Mouse (Mus musculus) T-helper 1 cell (primary cell): ENCODE measurements around the gene Dnajc19.
"Not testable (repeated sequence)": the region's sequence is repeated elsewhere in the genome, so short reads cannot be mapped to it uniquely, and the experiment has no call there.

Source experiments
- in situ Hi-C: fragments of 300-600 bp; cut with MboI, MseI; formaldehyde crosslinking; loops from one replicate; pipeline ENCODE4 v1.15.1; 2025; ENCODE audit warnings: high pct_unique_total_duplicates

Dnajc19 gene

GRCm38 (mm10) chr3:34080900-34081662, at the start of gene Dnajc19:
Gene Dnajc19, minus strand, starts transcription at chr3:34081321.
- in situ Hi-C loops, result loop anchor here (5.0 to 10.0 kb wide), 2 partner anchors 64 to 126 kb away; partner anchors contain the start of gene Fxr1

DNA sequence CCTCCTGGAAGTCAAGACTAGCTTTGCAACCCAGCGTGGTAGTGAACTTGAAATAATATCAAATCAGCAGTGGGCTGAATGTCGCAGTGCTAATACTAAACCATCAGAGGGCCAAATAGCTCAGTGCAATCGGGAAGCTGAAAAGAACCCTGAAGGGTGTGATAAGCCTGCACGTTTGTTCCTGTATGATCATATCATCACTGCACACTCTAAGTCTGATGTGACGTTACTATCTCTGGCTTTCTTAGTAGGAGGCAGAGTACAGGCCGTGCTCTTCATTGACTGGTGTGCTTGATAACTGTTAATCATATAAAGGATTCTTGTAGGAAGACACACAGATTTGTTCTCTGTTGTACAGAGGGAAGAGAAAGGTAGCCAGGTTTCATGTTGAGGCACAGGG, 48.8 kb upstream of the Dnajc19 start:
- in situ Hi-C loops, result no loop called here

- in situ Hi-C loops, result no loop called here
Observed at GRCm38 (mm10) chr3:34121311-34121710, 40.2 kb upstream of the Dnajc19 start.

GRCm38 (mm10) chr3:34120791-34121190, 39.7 kb upstream of the Dnajc19 start:
- in situ Hi-C loops, result no loop called here

DNA sequence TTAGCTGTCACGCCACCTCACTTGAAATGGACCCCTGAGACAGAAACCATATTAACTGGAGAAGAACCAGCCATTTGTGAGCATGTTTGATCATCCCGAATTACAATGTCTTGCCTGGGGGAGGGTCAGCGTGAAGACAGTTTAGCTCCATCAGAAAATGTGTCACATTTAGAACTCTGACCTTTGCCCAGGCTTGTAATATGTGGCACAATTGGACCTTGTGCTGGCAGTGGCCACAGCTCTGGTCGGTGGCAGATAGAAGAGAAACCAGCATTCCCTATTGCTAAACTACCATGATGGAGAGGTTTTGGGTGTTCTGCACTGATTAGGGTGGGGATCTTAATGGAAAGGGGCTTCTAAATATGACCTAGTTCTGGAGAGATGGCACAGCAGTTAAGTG, 38.7 kb upstream of the Dnajc19 start:
- in situ Hi-C loops, result no loop called here

GRCm38 (mm10) chr3:34115806-34116205, 34.7 kb upstream of the Dnajc19 start:
- in situ Hi-C loops, result no loop called here

DNA sequence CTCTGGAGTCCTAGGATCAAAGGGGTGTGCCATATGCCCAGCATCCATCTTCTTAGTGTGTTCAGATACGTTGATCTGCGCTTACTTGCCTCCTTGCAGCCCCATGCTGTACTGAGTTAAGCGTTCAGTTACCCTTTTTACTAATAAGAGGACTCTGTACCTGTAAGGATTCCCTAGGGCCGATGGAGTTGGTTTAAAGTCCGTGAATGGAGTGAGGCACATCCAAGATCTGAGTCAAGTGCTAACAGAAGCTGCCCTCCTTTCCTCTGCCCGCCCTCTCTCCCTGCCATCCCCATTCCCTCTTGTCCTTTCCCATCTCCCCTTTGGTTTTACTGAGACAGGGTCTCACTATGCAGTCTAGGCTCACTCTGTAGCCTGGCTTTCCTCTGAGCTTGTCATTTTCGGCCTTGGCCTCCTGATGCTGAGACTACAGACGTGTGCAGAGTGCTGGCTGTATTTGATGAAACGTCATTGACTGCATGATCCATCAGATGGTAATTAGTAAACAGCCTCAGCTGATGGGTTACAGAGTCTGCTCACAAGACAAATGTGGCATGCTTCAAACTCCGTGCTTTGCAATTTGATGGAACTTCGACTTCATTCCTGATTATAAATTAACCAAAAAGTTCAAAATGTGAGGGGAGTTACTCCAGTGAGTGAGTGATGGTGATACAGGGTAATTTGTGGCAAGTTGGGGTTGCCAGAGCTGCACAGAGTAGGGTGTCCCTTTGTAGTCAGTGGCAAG, 31.0 kb upstream of the Dnajc19 start:
- in situ Hi-C loops, result no loop called here

- in situ Hi-C loops, result no loop called here
Observed at GRCm38 (mm10) chr3:34107631-34108030, 26.5 kb upstream of the Dnajc19 start.

DNA sequence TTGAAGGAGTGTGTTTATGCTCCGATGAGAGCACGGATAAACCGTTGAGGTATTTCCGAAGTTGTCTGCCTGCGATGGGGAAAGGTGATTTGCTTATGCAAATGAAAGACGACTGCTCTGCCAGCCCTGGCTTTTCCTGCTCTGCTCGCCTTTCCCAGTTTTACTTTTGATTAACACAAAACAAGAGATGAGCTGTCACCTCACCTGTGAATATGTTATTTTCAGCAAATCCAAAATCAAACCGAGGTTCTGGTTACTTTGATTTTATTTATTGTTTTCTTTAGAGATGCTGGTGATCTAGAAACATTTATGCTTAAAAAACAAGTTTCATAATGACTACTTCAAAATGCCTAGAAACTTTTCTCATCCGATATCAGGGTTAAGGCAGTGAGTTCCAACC, 25.3 kb upstream of the Dnajc19 start:
- in situ Hi-C loops, result no loop called here

DNA sequence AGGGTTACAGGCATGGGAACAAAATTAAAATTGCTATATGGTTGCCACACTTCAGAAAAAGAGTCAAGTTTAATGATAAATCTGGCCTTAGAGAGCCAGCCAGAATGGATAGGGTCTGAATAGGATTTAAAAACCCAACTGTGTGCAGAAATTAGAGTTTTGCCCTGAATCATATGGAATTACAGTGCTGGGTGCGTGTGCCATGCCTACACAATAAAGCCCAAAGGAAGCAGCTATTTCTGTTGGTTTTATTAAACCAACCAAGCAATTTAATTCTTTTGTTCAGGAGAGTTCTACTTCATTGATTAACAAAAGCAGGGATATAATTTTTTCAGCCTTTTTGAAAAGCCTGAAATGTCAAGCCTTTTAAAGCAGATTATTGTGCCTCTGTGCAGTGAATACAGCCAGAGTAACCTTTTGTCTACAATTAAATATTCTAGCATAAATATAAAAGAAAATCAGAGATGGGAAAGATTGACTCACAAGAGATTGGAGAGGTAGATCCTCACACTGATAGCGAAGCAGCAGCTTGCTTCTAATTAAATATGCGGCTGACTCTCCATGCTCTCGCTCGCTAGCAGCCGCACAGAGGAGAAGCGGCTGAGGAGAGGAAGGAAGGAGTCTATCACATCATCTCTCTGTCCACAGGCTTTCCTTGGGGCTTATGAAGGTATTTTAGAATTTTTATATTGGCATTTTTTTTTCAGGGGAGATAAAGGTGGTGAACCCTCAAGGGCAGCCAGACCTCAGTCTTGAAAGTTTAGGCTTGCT, 23.0 kb upstream of the Dnajc19 start:
- in situ Hi-C loops, result no loop called here

- in situ Hi-C loops, result no loop called here
Observed at GRCm38 (mm10) chr3:34102891-34103290, 21.8 kb upstream of the Dnajc19 start.

GRCm38 (mm10) chr3:34083655-34084054, 2.5 kb upstream of the Dnajc19 start:
- in situ Hi-C loops, result loop anchor here (5.0 to 10.0 kb wide), 2 partner anchors 66 to 129 kb away; partner anchors contain the start of gene Fxr1

- in situ Hi-C loops, result loop anchor here (5.0 to 10.0 kb wide), 2 partner anchors 65 to 127 kb away; partner anchors contain the start of gene Fxr1
Observed at GRCm38 (mm10) chr3:34081929-34082328, 808 bp upstream of the Dnajc19 start.

DNA sequence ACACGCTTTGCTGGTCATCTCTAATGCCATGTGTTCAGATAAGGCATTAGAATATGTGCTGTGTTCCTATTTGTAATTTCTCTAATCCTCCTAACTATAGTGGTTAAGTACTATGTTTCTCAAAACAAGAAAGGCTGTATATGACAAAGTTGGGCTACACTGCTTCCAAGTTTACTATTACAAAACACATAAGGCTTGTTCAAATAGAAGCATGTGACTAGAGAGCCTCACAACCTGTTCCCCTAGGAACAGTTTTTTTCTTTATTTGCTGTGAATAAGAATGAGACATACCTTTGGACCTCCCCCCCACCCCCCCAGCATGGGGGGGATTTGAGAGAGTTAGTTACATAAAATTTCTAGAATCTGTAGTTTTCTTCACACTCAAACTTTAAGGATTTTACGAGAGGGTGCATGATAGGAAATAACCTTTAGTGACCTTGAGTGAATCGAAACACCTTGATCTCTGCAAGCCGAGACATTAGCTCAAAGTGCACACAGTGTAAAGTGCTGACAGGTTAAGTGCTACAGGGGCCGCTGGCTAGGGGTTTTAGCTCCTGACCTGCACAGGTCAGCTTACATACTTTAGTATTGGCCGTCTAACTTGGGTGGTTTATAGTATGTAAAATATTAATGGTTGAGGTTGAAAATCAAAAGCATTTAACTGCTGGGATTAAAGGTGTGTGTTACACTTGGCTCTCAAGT, 4.9 kb downstream of the Dnajc19 start:
- in situ Hi-C loops, result no loop called here

GRCm38 (mm10) chr3:34072726-34073125, 8.4 kb downstream of the Dnajc19 start:
- in situ Hi-C loops, result no loop called here

GRCm38 (mm10) chr3:34068943-34069342, 12.2 kb downstream of the Dnajc19 start:
- in situ Hi-C loops, result not testable (repeated sequence)

GRCm38 (mm10) chr3:34062352-34062751, 18.8 kb downstream of the Dnajc19 start:
- in situ Hi-C loops, result no loop called here

DNA sequence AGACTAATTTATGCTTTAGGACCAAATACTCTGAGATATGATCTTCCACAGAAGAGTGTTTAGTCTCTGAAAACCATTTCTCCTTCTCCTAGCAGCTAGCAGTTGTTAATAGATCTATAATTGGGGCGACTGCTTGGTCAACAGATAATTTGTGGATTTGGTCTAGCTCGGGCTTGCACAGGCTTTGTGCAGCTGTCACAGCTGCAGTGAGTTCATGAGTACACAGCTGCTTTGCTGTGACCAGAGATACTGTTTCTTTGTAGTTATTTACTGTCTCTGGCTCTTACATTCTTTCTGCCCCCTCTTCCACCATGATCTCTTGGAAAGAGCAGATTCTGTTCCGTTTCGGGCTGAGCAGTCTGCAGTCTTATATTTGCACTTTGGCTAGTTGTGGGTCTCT, 39.1 kb downstream of the Dnajc19 start:
- in situ Hi-C loops, result no loop called here

- in situ Hi-C loops, result no loop called here
Observed at GRCm38 (mm10) chr3:34035706-34036105, 45.4 kb downstream of the Dnajc19 start.

- in situ Hi-C loops, result no loop called here
Observed at GRCm38 (mm10) chr3:34034803-34035202, 46.3 kb downstream of the Dnajc19 start.

GRCm38 (mm10) chr3:34033720-34034364, 47.3 kb downstream of the Dnajc19 start:
- in situ Hi-C loops, result no loop called here
